Mouse (Mus musculus) myocyte (in vitro differentiated cells): ENCODE results near the gene Bmpr1b. TPM values are rescaled to one million over a fixed set of nuclear protein-coding genes. Genes with fewer than 3 reads are reported as not detected.

Source experiments
- H3K27me3 ChIP-seq: one replicate; pipeline ENCODE4 v1.6.1; 2011; ENCODE audit not compliant: control insufficient read depth, insufficient read depth, insufficient read length
- H3K36me3 ChIP-seq: one replicate; pipeline ENCODE4 v1.6.1; 2011; ENCODE audit not compliant: control insufficient read depth, insufficient read depth
- H3K4me2 ChIP-seq: one replicate; pipeline ENCODE4 v1.6.1; 2011; ENCODE audit warnings: low read depth, control low read depth
- H3K4me3 ChIP-seq: one replicate; pipeline ENCODE4 v1.5.1; 2011; ENCODE audit warnings: mild to moderate bottlenecking, control low read depth, moderate library complexity
- H3K79me2 ChIP-seq: one replicate; pipeline ENCODE4 v1.6.1; 2011; ENCODE audit not compliant: control insufficient read depth, insufficient read depth
- H3ac ChIP-seq: one replicate; pipeline ENCODE4 v1.6.1; 2011; ENCODE audit not compliant: control insufficient read depth, insufficient read length
- CEBPB ChIP-seq: IDR thresholded peaks from 2 replicates; pipeline ENCODE4 v1.6.1; 2011; ENCODE audit warnings: mild to moderate bottlenecking, moderate library complexity; ENCODE audit not compliant: poor library complexity, insufficient read depth, severe bottlenecking
- E2F4 ChIP-seq: IDR thresholded peaks from one replicate; pipeline ENCODE4 v1.6.1; 2011; ENCODE audit warnings: mild to moderate bottlenecking, control low read depth, moderate library complexity; ENCODE audit not compliant: insufficient read depth
- MAX ChIP-seq: IDR thresholded peaks from one replicate; pipeline ENCODE4 v1.6.1; 2011; ENCODE audit warnings: low read depth, mild to moderate bottlenecking, control low read depth
- MYOD1 ChIP-seq, 3 experiments: IDR thresholded peaks; one replicate each; pipeline ENCODE4 v1.6.1; 2011; ENCODE audit warnings: control low read depth in 2 of 3, low read depth in 2 of 3, mild to moderate bottlenecking in 2 of 3, moderate library complexity in 1 of 3; ENCODE audit not compliant: insufficient read length in 2 of 3, control insufficient read depth in 1 of 3
- MYOG ChIP-seq, 3 experiments: IDR thresholded peaks; one replicate each; pipeline ENCODE4 v1.6.1; 2011; ENCODE audit warnings: control low read depth in 2 of 3, low read depth in 2 of 3, mild to moderate bottlenecking in 2 of 3; ENCODE audit not compliant: insufficient read length in 2 of 3, control insufficient read depth in 1 of 3, insufficient read depth in 1 of 3
- POLR2A ChIP-seq: IDR thresholded peaks from one replicate; pipeline ENCODE4 v1.6.1; 2011; ENCODE audit warnings: low read depth, mild to moderate bottlenecking, control low read depth, moderate library complexity; ENCODE audit not compliant: insufficient read length
- POLR2AphosphoS2 ChIP-seq: IDR thresholded peaks from one replicate; pipeline ENCODE4 v1.6.1; 2011; ENCODE audit warnings: low read depth, control low read depth; ENCODE audit not compliant: insufficient read length
- REST ChIP-seq: IDR thresholded peaks from one replicate; pipeline ENCODE4 v1.6.1; 2011; ENCODE audit warnings: mild to moderate bottlenecking, control low read depth, moderate library complexity; ENCODE audit not compliant: insufficient read depth, insufficient read length
- SRF ChIP-seq: IDR thresholded peaks from one replicate; pipeline ENCODE4 v1.6.1; 2011; ENCODE audit warnings: low read depth; ENCODE audit not compliant: control insufficient read depth, insufficient read length
- TCF12 ChIP-seq: IDR thresholded peaks from one replicate; pipeline ENCODE4 v1.6.1; 2011; ENCODE audit warnings: mild to moderate bottlenecking, control low read depth; ENCODE audit not compliant: poor library complexity, insufficient read depth, severe bottlenecking
- TCF3 ChIP-seq: IDR thresholded peaks from one replicate; pipeline ENCODE4 v1.6.1; 2011; ENCODE audit warnings: low read depth, control low read depth; ENCODE audit not compliant: insufficient read length
- USF1 ChIP-seq: IDR thresholded peaks from one replicate; pipeline ENCODE4 v1.6.1; 2011; ENCODE audit warnings: low read depth, mild to moderate bottlenecking, control low read depth, moderate library complexity
- polyA plus RNA-seq: library from polyadenylated mRNA; unstranded; fragments of >200 nt; fragmentation: generic; extraction: Trizol; gene quantifications from one replicate; pipeline ENCODE4 v1.2.1, GENCODE M21; 2012; ENCODE audit warnings: missing spikeins

Gene Bmpr1b
- polyA plus RNA-seq, 1 experiment, result 0.34 TPM

GRCm38 (mm10) chr3:142114762-142115316, 54.4 kb downstream of the Bmpr1b start:
- no peak for TF ChIP-seq E2F4
- no peak for TF ChIP-seq MYOD1 (IDR thresholded peaks at IDR 0.05; ENCODE audit: control insufficient read depth in 1 of 3, insufficient read length in 2 of 3, low read depth in 2 of 3)
- TF ChIP-seq USF1, result no peak
- no peak for TF ChIP-seq CEBPB
- no peak for TF ChIP-seq TCF3
- TF ChIP-seq REST, result no peak
- TF ChIP-seq MYOG (IDR thresholded peaks at IDR 0.05; ENCODE audit: control insufficient read depth in 1 of 3, insufficient read depth in 1 of 3, insufficient read length in 2 of 3, low read depth in 2 of 3), result no peak
- TF ChIP-seq SRF, result no peak
- H3K36me3 ChIP-seq, result no peaks in the 10 kb centered on the region
- no peak overlapping the region for H3K4me3 ChIP-seq
- no peaks in the 10 kb centered on the region for H3K27me3 ChIP-seq
- no peaks in the 10 kb centered on the region for H3K79me2 ChIP-seq
- H3ac ChIP-seq, result no peak overlapping the region
- H3K4me2 ChIP-seq, result no peak overlapping the region

DNA sequence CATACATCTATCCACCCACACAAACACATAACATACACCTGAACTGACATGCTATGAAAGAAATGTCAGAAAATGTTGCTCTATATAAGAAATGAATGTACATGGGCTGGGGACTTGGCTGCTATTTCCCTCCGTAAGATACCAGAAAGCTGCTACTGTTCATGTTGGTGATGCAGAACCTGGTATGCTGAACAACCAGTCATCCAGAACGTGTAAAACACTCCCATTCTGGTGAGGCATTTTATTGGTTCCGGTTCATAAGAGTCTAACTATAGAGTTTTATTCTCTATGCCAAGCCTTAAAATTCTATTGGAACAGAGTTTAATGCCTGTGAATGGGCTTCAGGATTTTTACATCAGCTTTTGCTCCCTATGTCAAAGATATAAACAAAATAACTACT, 55.0 kb downstream of the Bmpr1b start:
- Histone ChIP-seq H3K4me3 (no peak overlapping the region), H3K36me3 (no peaks in the 10 kb centered on the region), H3K79me2 (no peaks in the 10 kb centered on the region), H3K4me2 (no peak overlapping the region), H3K27me3 (no peaks in the 10 kb centered on the region), H3ac (no peak overlapping the region)
- TF ChIP-seq TCF3 (no peak), POLR2A (no peak), MAX (no peak), TCF12 (no peak), MYOG (IDR thresholded peaks at IDR 0.05; ENCODE audit: control insufficient read depth in 1 of 3, insufficient read depth in 1 of 3, insufficient read length in 2 of 3, low read depth in 2 of 3) (no peak), SRF (no peak), CEBPB (no peak), USF1 (no peak), E2F4 (no peak), POLR2AphosphoS2 (no peak), MYOD1 (IDR thresholded peaks at IDR 0.05; ENCODE audit: control insufficient read depth in 1 of 3, insufficient read length in 2 of 3, low read depth in 2 of 3) (no peak), REST (no peak)

DNA sequence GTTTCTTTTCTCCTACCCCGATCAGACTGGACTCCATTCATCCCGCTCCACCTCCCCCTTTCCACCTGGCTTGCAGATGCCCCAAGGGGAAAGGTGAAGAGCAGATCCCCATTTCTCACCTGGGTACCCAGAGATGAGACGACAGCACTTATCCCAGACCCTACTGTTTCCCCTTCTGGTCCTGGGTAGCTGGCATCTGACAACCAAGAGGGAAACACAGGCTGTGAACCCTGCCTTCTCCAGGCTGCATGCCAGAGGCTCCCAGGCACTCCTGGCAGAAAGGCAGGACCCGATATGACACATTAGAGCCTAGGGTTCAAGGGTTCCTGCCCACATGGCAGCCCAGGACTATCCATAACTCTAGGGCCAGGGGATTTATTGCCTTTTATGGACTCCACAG, 56.0 kb downstream of the Bmpr1b start:
- no peaks in the 10 kb centered on the region for H3K79me2 ChIP-seq
- no peak overlapping the region for H3K4me2 ChIP-seq
- no peaks in the 10 kb centered on the region for H3K36me3 ChIP-seq
- TF ChIP-seq TCF3 (no peak), E2F4 (no peak), TCF12 (no peak), REST (no peak), POLR2AphosphoS2 (no peak), MAX (no peak), SRF (no peak), MYOD1 (IDR thresholded peaks at IDR 0.05; ENCODE audit: control insufficient read depth in 1 of 3, insufficient read length in 2 of 3, low read depth in 2 of 3) (no peak)
- no peaks in the 10 kb centered on the region for H3K27me3 ChIP-seq
- H3K4me3 ChIP-seq, result no peak overlapping the region
- no peak overlapping the region for H3ac ChIP-seq

DNA sequence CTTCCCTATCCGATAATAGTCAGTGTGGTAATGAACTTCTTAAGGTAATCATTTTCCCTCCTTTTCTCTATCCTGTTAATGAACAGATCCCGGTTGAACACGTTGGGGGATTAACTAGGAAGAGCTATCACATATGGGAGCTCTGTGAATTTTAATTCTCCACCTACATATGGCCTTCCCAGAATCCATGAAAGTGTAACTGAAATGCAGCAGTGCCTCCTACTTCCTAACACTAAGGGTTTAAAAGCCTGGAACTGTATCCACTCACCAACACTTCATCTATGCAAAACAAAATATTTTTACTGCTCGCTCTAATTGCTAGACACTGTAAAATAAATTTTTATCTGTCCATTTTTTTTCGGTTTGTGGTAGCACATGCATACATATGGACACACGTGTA, 63.0 kb downstream of the Bmpr1b start:
- H3K4me3 ChIP-seq, result no peak overlapping the region
- no peaks in the 10 kb centered on the region for H3K36me3 ChIP-seq
- H3K4me2 ChIP-seq, result no peak overlapping the region
- no peaks in the 10 kb centered on the region for H3K79me2 ChIP-seq
- no peaks in the 10 kb centered on the region for H3K27me3 ChIP-seq
- TF ChIP-seq TCF3, result no peak
- no peak for TF ChIP-seq REST
- TF ChIP-seq SRF, result no peak
- TF ChIP-seq MYOG (IDR thresholded peaks at IDR 0.05; ENCODE audit: control insufficient read depth in 1 of 3, insufficient read depth in 1 of 3, insufficient read length in 2 of 3, low read depth in 2 of 3), result no peak
- TF ChIP-seq POLR2AphosphoS2, result no peak
- no peak for TF ChIP-seq E2F4
- no peak for TF ChIP-seq MYOD1 (IDR thresholded peaks at IDR 0.05; ENCODE audit: control insufficient read depth in 1 of 3, insufficient read length in 2 of 3, low read depth in 2 of 3)
- no peak for TF ChIP-seq POLR2A
- no peak for TF ChIP-seq MAX
- TF ChIP-seq TCF12, result no peak
- TF ChIP-seq USF1, result no peak
- no peak for TF ChIP-seq CEBPB
- no peak overlapping the region for H3ac ChIP-seq

DNA sequence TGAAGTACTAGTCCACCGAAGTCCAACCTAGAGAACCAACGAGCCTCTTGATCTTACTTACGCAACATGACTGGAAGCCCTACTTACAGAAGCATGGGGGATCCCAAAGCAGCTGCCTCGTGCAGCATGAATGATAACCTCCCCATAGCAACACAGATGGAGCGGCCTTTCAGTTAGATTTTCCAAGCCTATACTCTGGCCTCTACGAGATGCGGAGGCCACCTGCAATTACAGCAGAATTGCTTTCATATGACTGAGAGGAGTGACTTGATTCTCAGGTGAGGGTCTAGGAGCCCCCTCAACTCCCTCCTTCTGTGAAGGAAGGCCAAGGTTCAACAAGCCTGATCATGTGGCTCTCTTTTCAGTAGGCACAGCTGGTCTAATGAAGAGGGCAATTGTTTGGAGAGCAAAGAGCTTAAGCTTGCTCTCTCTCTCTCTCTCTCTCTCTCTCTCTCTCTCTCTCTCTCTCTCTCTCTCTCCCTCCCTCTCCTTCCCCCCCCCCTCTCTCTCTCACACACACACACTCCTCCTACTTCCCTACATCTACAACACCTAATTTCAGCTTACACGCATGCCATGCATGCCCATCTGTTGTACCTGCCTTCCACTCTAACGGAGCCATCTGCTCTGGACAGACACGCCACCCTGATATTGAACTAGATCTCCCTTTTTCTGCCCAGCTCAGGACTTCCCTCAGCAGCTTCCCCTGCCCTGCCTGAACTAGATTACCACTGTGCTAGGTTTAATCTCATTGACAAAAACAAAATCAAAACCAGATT, 65.0 kb downstream of the Bmpr1b start:
- H3K4me3 ChIP-seq, result no peak overlapping the region
- H3K27me3 ChIP-seq, result no peaks in the 10 kb centered on the region
- no peaks in the 10 kb centered on the region for H3K79me2 ChIP-seq
- no peak overlapping the region for H3K4me2 ChIP-seq
- H3ac ChIP-seq, result no peak overlapping the region
- TF ChIP-seq CEBPB (no peak), MAX (no peak), E2F4 (no peak), MYOG (IDR thresholded peaks at IDR 0.05; ENCODE audit: control insufficient read depth in 1 of 3, insufficient read depth in 1 of 3, insufficient read length in 2 of 3, low read depth in 2 of 3) (no peak), USF1 (no peak), REST (no peak), TCF3 (no peak), TCF12 (no peak), SRF (no peak), POLR2AphosphoS2 (no peak), POLR2A (no peak), MYOD1 (IDR thresholded peaks at IDR 0.05; ENCODE audit: control insufficient read depth in 1 of 3, insufficient read length in 2 of 3, low read depth in 2 of 3) (no peak)
- no peaks in the 10 kb centered on the region for H3K36me3 ChIP-seq
